ENCODE assay signal across 19 mouse cellular contexts in the genomic region with DNA sequence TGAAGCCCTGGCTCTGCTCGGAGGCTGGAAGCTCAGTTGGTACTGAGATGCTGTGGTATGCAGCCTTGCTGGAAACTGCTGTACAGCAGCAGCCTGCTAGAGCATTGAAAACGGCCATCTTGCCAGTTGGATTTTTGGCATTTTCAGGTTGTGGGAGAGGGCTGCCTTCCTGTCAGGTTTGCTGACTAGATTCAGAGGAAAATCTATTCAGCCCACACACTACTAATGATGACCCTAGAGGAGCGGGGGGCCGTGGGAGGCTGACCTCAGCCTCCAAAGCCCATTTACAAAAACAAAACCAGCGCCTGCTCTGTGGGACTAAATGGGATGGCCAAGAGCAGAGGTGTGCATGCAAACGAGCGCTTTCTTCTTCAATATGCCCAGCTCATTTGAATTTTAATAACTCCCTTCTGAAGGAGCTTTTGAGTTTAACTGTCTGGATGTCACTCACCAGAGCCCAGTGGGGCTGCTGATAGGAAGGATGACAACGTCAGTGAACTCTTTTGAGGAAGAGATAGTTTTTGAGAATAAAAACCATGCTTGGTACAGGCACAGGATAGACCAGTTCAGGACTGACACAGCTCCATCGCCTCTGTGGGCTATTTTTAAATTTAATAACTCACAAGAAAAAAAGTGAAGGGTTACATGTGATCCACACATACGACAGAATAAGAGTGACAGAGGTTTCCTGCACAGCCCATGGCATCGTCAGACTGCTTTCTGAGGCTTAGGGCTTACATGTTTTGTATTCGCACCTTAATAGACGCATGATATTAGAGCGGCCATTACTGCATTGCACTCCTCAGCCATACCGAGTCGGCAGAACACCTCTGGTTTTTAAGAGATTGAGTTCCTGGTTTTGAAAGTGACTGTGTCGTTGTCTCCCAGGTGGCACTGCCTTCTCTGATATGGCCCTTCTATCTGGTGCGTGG.
DNase-seq lines count a peak whose midpoint lies in the region; ATAC-seq and TF ChIP-seq lines count a peak whose summit lies in the region.
"Had no signal": no experiment of that assay in that cellular context is flagged by ENCODE, and none has a peak within 500 bp of the region (broad histone marks: within the 10 kb centered on the region; RNA-seq: fewer than 3 reads in every experiment).

No protein-coding gene starts in this region.

- H3K27me3 ChIP-seq in forebrain, embryonic 13.5 days: no peaks in the 10 kb centered on the region
- H3K27me3 ChIP-seq in hindbrain, embryonic 14.5 days (ENCODE audit: control insufficient read depth, insufficient read depth, low read length): no peaks in the 10 kb centered on the region
- H3K27me3 ChIP-seq in midbrain, embryonic 14.5 days (ENCODE audit: control insufficient read depth, insufficient read depth, low read length): no peaks in the 10 kb centered on the region
- H3K27me3 ChIP-seq: embryonic facial prominence, embryonic 12.5 days; neural tube, embryonic 13.5 days had no signal

- H3K9ac ChIP-seq in forebrain, embryonic 13.5 days: no peak overlapping the region
- no peak overlapping the region for H3K9ac ChIP-seq in hindbrain, embryonic 14.5 days
- no peak overlapping the region; the same call in 1 of the 2 replicates for H3K9ac ChIP-seq in midbrain, embryonic 14.5 days (replicated peaks; ENCODE audit: low read length)
- H3K9ac ChIP-seq: embryonic facial prominence, embryonic 12.5 days; neural tube, embryonic 13.5 days had no signal

- DNase-seq in brain, embryonic 14.5 days (ENCODE audit: low read depth): peak; percentile 62
- no peak for DNase-seq in hindbrain, embryonic 14.5 days (ENCODE audit: low spot score)
- DNase-seq in midbrain, embryonic 14.5 days: peak; percentile 51
- no peak for DNase-seq in layer of hippocampus, adult 18-20 months (ENCODE audit: low spot score in 2 of 2)
- no peak for DNase-seq in frontal cortex, postnatal 25 days (ENCODE audit: low spot score in 2 of 2)
- DNase-seq in retina, embryonic 14.5 days (ENCODE audit: low spot score): no peak
- DNase-seq: cerebellum, postnatal 14 days; heart, postnatal 4 days; kidney, adult 11 months; kidney, postnatal 36 days; lung, adult 2 months; right cerebral cortex, postnatal 25 days; thymus, postnatal 14 days had no signal

- H3K4me1 ChIP-seq in forebrain, embryonic 13.5 days: peaks cover 10% of the 10 kb centered on the region
- no peaks in the 10 kb centered on the region for H3K4me1 ChIP-seq in hindbrain, embryonic 14.5 days (replicated peaks; ENCODE audit: control insufficient read depth, insufficient read depth, low read length)
- H3K4me1 ChIP-seq in midbrain, embryonic 14.5 days (ENCODE audit: control insufficient read depth, insufficient read depth, low read length): peaks cover 6% of the 10 kb centered on the region; the same call in 1 of the 2 replicates
- H3K4me1 ChIP-seq: embryonic facial prominence, embryonic 12.5 days; limb, embryonic 10.5 days had no signal

- H3K4me2 ChIP-seq in forebrain, embryonic 13.5 days: peak overlapping the region; percentile 33
- no peak overlapping the region for H3K4me2 ChIP-seq in hindbrain, embryonic 14.5 days (replicated peaks)
- peak overlapping the region; percentile 33 for H3K4me2 ChIP-seq in midbrain, embryonic 14.5 days (ENCODE audit: low read length)
- H3K4me2 ChIP-seq: embryonic facial prominence, embryonic 12.5 days; liver, embryonic 11.5 days; neural tube, embryonic 13.5 days had no signal

- ATAC-seq in forebrain, embryonic 13.5 days: peak; percentile 58; the same call in 1 of the 2 replicates
- ATAC-seq in hindbrain, embryonic 14.5 days (ENCODE audit: low FRiP score): peak; percentile 51; the same call in 1 of the 2 replicates
- ATAC-seq in midbrain, embryonic 14.5 days (ENCODE audit: low FRiP score, low TSS enrichment): peak; percentile 50

- no peak for TF ChIP-seq CTCF in brain, embryonic 14.5 days (IDR thresholded peaks at IDR 0.05; ENCODE audit: borderline replicate concordance, extremely low read depth, insufficient read depth, insufficient read length)

- H3K4me3 ChIP-seq in forebrain, embryonic 13.5 days: no peak overlapping the region
- no peak overlapping the region for H3K4me3 ChIP-seq in hindbrain, embryonic 14.5 days (replicated peaks; ENCODE audit: low read length)
- H3K4me3 ChIP-seq in midbrain, embryonic 14.5 days (replicated peaks; ENCODE audit: low read depth, low read length): no peak overlapping the region
- H3K4me3 ChIP-seq: embryonic facial prominence, embryonic 12.5 days; limb, embryonic 10.5 days; neural tube, embryonic 13.5 days had no signal

- no peaks in the 10 kb centered on the region for H3K36me3 ChIP-seq in forebrain, embryonic 13.5 days (ENCODE audit: poor library complexity, severe bottlenecking)
- no peaks in the 10 kb centered on the region for H3K36me3 ChIP-seq in hindbrain, embryonic 14.5 days (replicated peaks; ENCODE audit: control insufficient read depth, insufficient read depth)
- H3K36me3 ChIP-seq in midbrain, embryonic 14.5 days (ENCODE audit: control insufficient read depth, insufficient read depth, low read length): no peaks in the 10 kb centered on the region
- H3K36me3 ChIP-seq: limb, embryonic 10.5 days; neural tube, embryonic 13.5 days had no signal

- WGBS in forebrain, embryonic 13.5 days: 42% methylated on average over 18 of the region's 18 CpGs
- WGBS in hindbrain, embryonic 14.5 days: 43% methylated on average over 18 of the region's 18 CpGs
- 43% methylated on average over 18 of the region's 18 CpGs for WGBS in midbrain, embryonic 14.5 days

- H3K27ac ChIP-seq in forebrain, embryonic 13.5 days: peak overlapping the region; percentile 51
- peak overlapping the region; percentile 52; the same call in 1 of the 2 replicates for H3K27ac ChIP-seq in hindbrain, embryonic 14.5 days
- peak overlapping the region; percentile 78 for H3K27ac ChIP-seq in midbrain, embryonic 14.5 days (replicated peaks; ENCODE audit: low read depth, low read length)
- H3K27ac ChIP-seq: embryonic facial prominence, embryonic 12.5 days; limb, embryonic 10.5 days; macrophage; neural tube, embryonic 13.5 days had no signal

- TF ChIP-seq POLR2A in brain, embryonic 14.5 days (IDR thresholded peaks at IDR 0.05; ENCODE audit: borderline replicate concordance, extremely low read depth, insufficient read depth, insufficient read length, poor library complexity, severe bottlenecking): no peak

- H3K9me3 ChIP-seq in forebrain, embryonic 13.5 days (replicated peaks): no peaks in the 10 kb centered on the region
- H3K9me3 ChIP-seq in hindbrain, embryonic 14.5 days (ENCODE audit: control insufficient read depth, low read length): no peaks in the 10 kb centered on the region
- no peaks in the 10 kb centered on the region for H3K9me3 ChIP-seq in midbrain, embryonic 14.5 days (ENCODE audit: control insufficient read depth, low read length)
- H3K9me3 ChIP-seq: embryonic facial prominence, embryonic 12.5 days; limb, embryonic 10.5 days; neural tube, embryonic 13.5 days had no signal

Comparison
In these comparisons a context has a peak if more than half of its experiments do, and no peak if none do; other contexts are left out.
1. DNase-seq: peak in brain, embryonic 14.5 days (single experiment) and midbrain, embryonic 14.5 days (single experiment); none in hindbrain, embryonic 14.5 days (single experiment), layer of hippocampus, adult 18-20 months (0 of 2), frontal cortex, postnatal 25 days (0 of 2) and retina, embryonic 14.5 days (single experiment).
2. Peak in every context shown above with its lines, with median percentiles within 50 percentile points of each other: ATAC-seq and H3K27ac ChIP-seq.